Comparison of ENCODE assay signal across 25 mouse cellular contexts in the genomic region with DNA sequence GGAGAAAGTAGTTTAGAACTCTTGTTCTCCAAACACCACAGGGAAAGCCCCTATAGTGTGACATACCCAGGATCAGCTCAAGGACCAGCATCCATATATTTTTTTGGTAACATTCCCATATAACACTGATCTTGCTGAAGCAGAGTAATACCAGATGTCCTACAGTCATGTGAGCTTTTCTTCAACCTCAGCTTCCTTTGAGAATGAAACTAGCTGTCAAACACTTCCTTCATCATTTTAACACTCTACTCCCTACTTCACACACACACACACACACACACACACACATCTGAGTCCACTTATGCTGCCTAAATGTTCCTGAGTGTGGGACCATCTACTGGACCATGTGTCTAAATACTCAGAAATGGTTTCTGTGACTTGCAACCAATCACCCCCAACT.
"Had no signal": no experiment of that assay in that cellular context is flagged by ENCODE, and none has a peak within 500 bp of the region (broad histone marks: within the 10 kb centered on the region; RNA-seq: fewer than 3 reads in every experiment).

No protein-coding gene starts in this region.

- H3K27ac ChIP-seq: heart, embryonic 10.5 days; hindbrain, embryonic 10.5 days; hindbrain, embryonic 12.5 days; hindbrain, embryonic 14.5 days; intestine, embryonic 15.5 days; layer of hippocampus, adult 2 months; left cerebral cortex, adult 2 months; limb, embryonic 13.5 days; liver, embryonic 13.5 days had no signal

- H3K4me2 ChIP-seq: heart, embryonic 12.5 days; hindbrain, embryonic 12.5 days; hindbrain, embryonic 14.5 days; intestine, embryonic 15.5 days; limb, embryonic 13.5 days; liver, embryonic 11.5 days; liver, embryonic 13.5 days had no signal

- H3K9ac ChIP-seq: heart, embryonic 12.5 days; hindbrain, embryonic 12.5 days; hindbrain, embryonic 14.5 days; intestine, embryonic 15.5 days; limb, embryonic 13.5 days; liver, embryonic 13.5 days had no signal

- H3K27me3 ChIP-seq: heart, embryonic 12.5 days; hindbrain, embryonic 12.5 days; intestine, embryonic 15.5 days; limb, embryonic 13.5 days; liver, embryonic 13.5 days had no signal

- H3K36me3 ChIP-seq: heart, embryonic 10.5 days; heart, embryonic 12.5 days; hindbrain, embryonic 10.5 days; hindbrain, embryonic 12.5 days; intestine, embryonic 15.5 days; limb, embryonic 13.5 days; liver, embryonic 13.5 days had no signal

- DNase-seq: gastrocnemius, postnatal 14 days; gastrocnemius, postnatal 36 days; heart, adult 18-20 months; heart, postnatal 10 days; heart, postnatal 36 days; kidney, adult 18-20 months; kidney, adult 8-10 months; kidney, postnatal 10 days; kidney, postnatal 25 days; kidney, postnatal 4 days; liver; liver, embryonic 13.5 days had no signal

- H3K4me3 ChIP-seq: heart, embryonic 10.5 days; heart, embryonic 12.5 days; hindbrain, embryonic 10.5 days; hindbrain, embryonic 12.5 days; intestine, embryonic 15.5 days; layer of hippocampus, adult 2 months; left cerebral cortex, adult 2 months; limb, embryonic 13.5 days; liver, embryonic 13.5 days had no signal

- ATAC-seq: hindbrain, embryonic 16.5 days; inflammation-experienced regulatory T-cells, adult 6 months; intestine, embryonic 15.5 days; intestine, postnatal 0 days had no signal

- H3K9me3 ChIP-seq: heart, embryonic 10.5 days; heart, embryonic 12.5 days; hindbrain, embryonic 10.5 days; hindbrain, embryonic 12.5 days; intestine, embryonic 15.5 days; limb, embryonic 13.5 days; liver, embryonic 13.5 days had no signal

- H3K4me1 ChIP-seq: heart, embryonic 10.5 days; heart, embryonic 12.5 days; hindbrain, embryonic 10.5 days; hindbrain, embryonic 12.5 days; intestine, embryonic 15.5 days; limb, embryonic 13.5 days; liver, embryonic 13.5 days had no signal
